Mouse (Mus musculus) testis, adult 2 months (tissue): ENCODE results near the gene Vars2. TPM values are rescaled to one million over a fixed set of nuclear protein-coding genes. Genes with fewer than 3 reads are reported as not detected.

ENCODE experiments used
- H3K27ac ChIP-seq: fragments of 200-500 bp; 2 replicates; pipeline ENCODE4 v1.5.1; 2012; ENCODE audit warnings: low read depth, low read length; ENCODE audit not compliant: control insufficient read depth, insufficient read depth
- H3K27me3 ChIP-seq: fragments of 200-500 bp; 2 replicates; pipeline ENCODE4 v1.6.1; 2012; ENCODE audit warnings: mild to moderate bottlenecking, low read length, moderate library complexity; ENCODE audit not compliant: control insufficient read depth, insufficient read depth
- H3K36me3 ChIP-seq: fragments of 200-500 bp; 2 replicates; pipeline ENCODE4 v1.6.1; 2012; ENCODE audit warnings: mild to moderate bottlenecking, low read length; ENCODE audit not compliant: control insufficient read depth, insufficient read depth
- H3K4me1 ChIP-seq: fragments of 200-500 bp; 2 replicates; pipeline ENCODE4 v1.6.1; 2012; ENCODE audit warnings: low read length; ENCODE audit not compliant: control insufficient read depth, insufficient read depth
- H3K4me3 ChIP-seq: fragments of 200-500 bp; 2 replicates; pipeline ENCODE4 v1.5.1; 2012; ENCODE audit warnings: low read depth, mild to moderate bottlenecking, low read length, moderate library complexity, mixed read lengths; ENCODE audit not compliant: control insufficient read depth
- CTCF ChIP-seq: fragments of 200-500 bp; IDR thresholded peaks from 2 replicates; pipeline ENCODE4 v1.5.1; 2012; ENCODE audit warnings: low read depth, mild to moderate bottlenecking, inconsistent platforms, low read length, moderate library complexity; ENCODE audit not compliant: control insufficient read depth, insufficient read depth, insufficient replicate concordance
- POLR2A ChIP-seq: fragments of 200-500 bp; IDR thresholded peaks from 2 replicates; pipeline ENCODE4 v1.6.1; 2012; ENCODE audit warnings: low read depth, mild to moderate bottlenecking, inconsistent platforms, low read length, moderate library complexity; ENCODE audit not compliant: control insufficient read depth
- polyA plus RNA-seq: library from polyadenylated mRNA; depleted of rRNA; stranded (reverse); fragments of >200 nt; gene quantifications from 2 replicates; pipeline ENCODE4 v1.2.3, GENCODE M21; 2012

The Vars2 gene
- polyA plus RNA-seq, 1 experiment = 9.5 TPM

DNA sequence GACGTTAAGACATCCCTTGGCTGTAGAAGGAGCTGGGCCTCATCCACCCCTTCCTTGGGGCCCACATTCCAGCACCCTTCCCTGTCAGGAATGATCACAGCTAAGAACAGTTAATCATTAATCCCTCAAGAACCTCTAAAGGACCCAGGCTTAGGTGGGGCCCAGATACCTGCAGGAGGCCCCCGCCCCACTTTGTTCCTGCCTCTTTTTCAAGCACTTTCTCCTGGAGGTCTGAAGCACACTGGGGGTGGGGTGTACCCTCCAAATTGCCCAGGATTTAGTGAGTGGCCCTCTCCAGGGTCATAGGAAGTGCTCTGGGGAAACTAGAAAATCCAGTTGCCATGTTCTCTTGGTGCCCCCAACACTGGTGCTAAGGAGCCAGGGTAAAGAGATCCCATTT is 18.0 kb downstream of the Vars2 start:
- TF ChIP-seq CTCF = no peak
- no peak for TF ChIP-seq POLR2A
- Histone ChIP-seq H3K27ac (no peak overlapping the region), H3K36me3 (no peaks in the 10 kb centered on the region), H3K4me3 (no peak overlapping the region), H3K4me1 (no peaks in the 10 kb centered on the region), H3K27me3 (no peaks in the 10 kb centered on the region)

DNA sequence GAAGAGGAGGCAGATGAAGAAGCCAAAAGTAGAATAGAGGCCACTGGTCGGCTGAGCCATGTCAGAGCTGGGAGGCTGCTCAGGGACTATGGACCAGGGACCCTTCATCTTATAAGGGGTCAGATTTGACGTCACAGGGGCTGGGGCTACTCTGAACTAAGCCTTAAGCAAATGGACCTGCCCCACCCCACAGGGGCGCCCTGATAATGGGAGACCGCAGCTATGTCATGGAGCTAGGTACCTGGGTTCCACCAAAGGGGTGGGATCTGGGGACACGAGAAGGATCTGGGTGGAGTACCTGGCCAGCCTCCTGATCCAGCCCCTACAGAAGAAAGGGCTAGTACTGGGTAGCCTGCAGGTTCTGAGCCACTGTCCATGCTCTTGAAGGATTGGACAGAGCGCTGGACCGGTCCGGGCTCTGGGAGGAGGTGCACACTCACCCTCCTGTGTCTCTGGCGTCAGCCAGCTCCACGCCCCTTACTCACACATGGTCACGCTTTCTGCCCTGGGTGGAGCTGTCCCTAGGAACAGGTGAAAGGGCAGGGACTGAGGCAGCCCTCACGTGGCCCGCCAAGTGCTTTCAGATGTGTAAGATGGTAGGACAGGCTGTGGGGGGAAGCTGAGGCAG is 23.7 kb downstream of the Vars2 start, which contains the start of gene Mucl3:
Mucl3 (minus strand) TSS at position 87 of the 628 bp plus-strand sequence.
- peaks cover 8% of the 10 kb centered on the region for H3K4me1 ChIP-seq
- no peaks in the 10 kb centered on the region for H3K36me3 ChIP-seq
- H3K27me3 ChIP-seq = no peaks in the 10 kb centered on the region
- no peak for TF ChIP-seq CTCF
- TF ChIP-seq POLR2A = no peak
- no peak within 1 kb of the TSS for H3K27ac ChIP-seq
- no peak within 1 kb of the TSS for H3K4me3 ChIP-seq

DNA sequence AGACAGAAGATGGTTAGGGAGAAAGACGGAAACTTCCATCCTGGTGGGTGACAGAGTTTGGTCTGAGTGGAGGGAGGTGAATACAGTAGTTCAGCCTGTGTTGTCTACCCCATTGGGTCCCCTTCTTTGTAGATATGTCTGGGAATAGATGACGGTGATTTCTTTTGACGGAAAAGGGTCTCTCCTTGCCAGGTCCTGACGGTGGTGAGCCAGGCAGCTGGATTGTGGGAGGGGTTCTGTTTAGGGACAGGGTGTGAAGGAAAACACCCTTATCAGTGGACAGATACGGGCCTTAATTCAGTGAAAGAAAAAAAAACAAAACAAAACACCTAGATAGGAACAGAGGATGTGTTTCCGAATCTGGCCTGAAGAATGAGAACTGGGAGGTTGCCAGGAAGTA is 28.0 kb downstream of the Vars2 start:
- no peak for TF ChIP-seq CTCF
- no peak for TF ChIP-seq POLR2A
- Histone ChIP-seq H3K27ac (no peak overlapping the region), H3K27me3 (no peaks in the 10 kb centered on the region), H3K36me3 (no peaks in the 10 kb centered on the region), H3K4me3 (peak overlapping the region; percentile 21; the same call in 1 of the 2 replicates), H3K4me1 (peaks cover 18% of the 10 kb centered on the region)

DNA sequence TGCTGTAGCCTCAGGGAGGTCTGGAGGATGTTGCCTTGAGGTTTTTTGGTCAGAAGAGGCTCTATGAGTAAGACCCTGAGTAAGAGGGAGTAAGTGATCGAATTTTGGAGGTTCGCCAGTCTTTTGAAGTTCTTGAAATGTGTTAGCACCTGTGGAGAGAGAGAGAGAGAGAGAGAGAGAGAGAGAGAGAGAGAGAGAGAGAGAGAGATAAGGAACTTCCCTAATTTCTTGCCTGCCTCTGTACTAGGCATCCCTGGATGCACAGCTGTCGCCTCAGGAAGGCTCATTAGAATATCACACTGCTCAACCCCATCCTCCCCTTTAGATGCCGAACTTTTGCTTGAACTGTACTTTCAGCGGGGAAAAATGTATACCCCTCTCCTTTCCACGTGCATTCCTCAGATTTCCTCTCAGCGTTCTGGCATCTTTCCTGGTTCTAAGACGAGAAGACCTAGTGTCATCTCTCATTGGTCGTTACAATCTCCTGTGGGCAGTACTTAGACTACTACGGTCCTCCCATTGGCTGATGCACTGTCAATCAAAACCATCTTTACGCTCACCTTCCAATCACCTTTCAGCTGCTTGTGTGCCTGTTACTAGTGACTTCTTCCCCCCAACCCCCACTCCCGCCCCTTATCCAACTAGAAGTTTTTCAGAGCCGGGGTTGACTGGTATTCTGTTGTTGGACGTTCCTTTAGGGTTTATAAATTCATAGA is 28.8 kb downstream of the Vars2 start:
- Histone ChIP-seq H3K4me1 (peaks cover 17% of the 10 kb centered on the region), H3K4me3 (no peak overlapping the region), H3K36me3 (no peaks in the 10 kb centered on the region), H3K27ac (no peak overlapping the region), H3K27me3 (no peaks in the 10 kb centered on the region)
- TF ChIP-seq CTCF (no peak), POLR2A (no peak)

DNA sequence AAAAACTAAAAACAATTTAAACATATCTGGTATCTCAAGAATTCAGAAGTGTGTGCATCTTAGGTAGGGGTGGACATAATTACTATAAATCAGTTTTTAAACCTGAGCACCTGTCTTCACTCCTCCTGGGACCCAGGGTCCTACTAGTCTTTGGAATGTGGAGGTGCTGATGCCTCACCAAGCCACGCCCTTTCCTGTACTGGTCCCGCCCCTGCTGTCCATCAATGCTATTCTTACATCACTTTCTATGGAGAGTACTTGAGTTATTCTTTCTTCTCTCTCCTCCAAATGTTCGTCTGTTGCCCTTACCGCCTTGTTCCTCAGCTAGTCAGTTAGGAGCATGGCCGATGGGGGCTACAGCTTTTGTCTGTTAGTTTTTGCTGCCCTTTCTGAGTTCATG is 31.0 kb downstream of the Vars2 start:
- no peak overlapping the region for H3K27ac ChIP-seq
- TF ChIP-seq CTCF (no peak), POLR2A (no peak)
- H3K4me3 ChIP-seq = no peak overlapping the region
- H3K36me3 ChIP-seq = no peaks in the 10 kb centered on the region
- peaks cover 15% of the 10 kb centered on the region for H3K4me1 ChIP-seq
- H3K27me3 ChIP-seq = no peaks in the 10 kb centered on the region

DNA sequence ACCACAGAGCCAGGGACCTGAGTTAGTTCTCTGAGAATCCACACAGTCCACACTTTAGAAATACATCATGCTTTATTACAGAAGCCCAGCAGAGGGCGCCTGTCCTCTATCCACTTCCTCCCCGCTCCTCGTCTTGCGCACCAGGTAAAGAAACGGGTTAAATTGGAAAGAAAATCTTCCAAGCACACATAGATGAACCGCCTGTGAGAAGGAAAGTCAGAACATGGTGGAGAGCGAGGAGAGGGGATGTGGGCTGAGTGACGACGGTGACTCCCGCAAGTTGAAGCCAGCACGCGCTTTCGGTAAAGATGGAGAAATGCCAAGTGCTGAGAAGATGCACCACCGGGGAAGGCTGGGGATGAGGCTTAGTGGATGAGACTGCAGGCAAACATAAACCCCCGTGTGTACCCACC is 31.7 kb downstream of the Vars2 start:
- no peaks in the 10 kb centered on the region for H3K27me3 ChIP-seq
- H3K4me1 ChIP-seq = peaks cover 15% of the 10 kb centered on the region
- H3K4me3 ChIP-seq = peak overlapping the region; percentile 66
- H3K27ac ChIP-seq = no peak overlapping the region
- no peaks in the 10 kb centered on the region for H3K36me3 ChIP-seq
- TF ChIP-seq POLR2A (no peak), CTCF (peak; percentile 63; the same call in 1 of the 2 replicates)

DNA sequence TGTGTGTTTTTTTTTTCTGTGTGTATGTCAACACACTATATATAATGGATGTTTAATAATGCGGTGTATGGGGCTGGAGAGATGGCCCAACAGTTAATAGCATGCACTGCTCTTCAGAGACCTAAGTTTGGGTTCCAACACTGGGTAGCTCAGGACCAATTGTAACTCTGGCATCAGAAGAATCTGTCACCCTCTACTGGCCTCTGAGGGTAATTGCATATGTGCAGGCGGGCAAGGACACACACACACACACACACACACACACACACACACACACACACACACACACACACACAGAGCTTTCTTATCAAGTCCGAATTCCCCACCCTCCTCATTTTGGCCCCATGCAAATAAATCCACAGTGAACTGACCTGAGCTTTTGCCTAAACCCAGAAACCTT is 32.2 kb downstream of the Vars2 start:
- Histone ChIP-seq H3K36me3 (no peaks in the 10 kb centered on the region), H3K27me3 (no peaks in the 10 kb centered on the region), H3K4me3 (no peak overlapping the region), H3K4me1 (peaks cover 15% of the 10 kb centered on the region), H3K27ac (no peak overlapping the region)
- TF ChIP-seq POLR2A = no peak
